Mouse (Mus musculus) midbrain, embryonic 14.5 days (tissue): ENCODE results near the gene Hpn. TPM values are rescaled to one million over a fixed set of nuclear protein-coding genes. Genes with fewer than 3 reads are reported as not detected.

Source experiments
- ATAC-seq: fragments of 200-750 bp; cut with Nextera tagmentation; 2 replicates; pipeline ENCODE4 v1.8.0; 2017; ENCODE audit warnings: moderate number of reproducible peaks, moderate library complexity; ENCODE audit not compliant: low FRiP score, low TSS enrichment
- DNase-seq: peaks from one replicate; pipeline ENCODE4 v3.0.0-alpha.2; 2015
- H3K27ac ChIP-seq: fragments of 300-500 bp; sonication (generic); replicated peaks from 2 replicates; pipeline ENCODE4 v1.5.1; 2014; ENCODE audit warnings: mild to moderate bottlenecking, low read depth, low read length, moderate library complexity
- H3K27me3 ChIP-seq: fragments of 300-500 bp; sonication (generic); 2 replicates; pipeline ENCODE4 v1.6.1; 2014; ENCODE audit warnings: low read length, control low read depth, mixed read lengths; ENCODE audit not compliant: control insufficient read depth, insufficient read depth
- H3K36me3 ChIP-seq: fragments of 300-500 bp; sonication (generic); 2 replicates; pipeline ENCODE4 v1.6.1; 2014; ENCODE audit warnings: low read length, control low read depth; ENCODE audit not compliant: control insufficient read depth, insufficient read depth
- H3K4me1 ChIP-seq: fragments of 300-500 bp; sonication (generic); 2 replicates; pipeline ENCODE4 v1.6.1; 2014; ENCODE audit warnings: mild to moderate bottlenecking, antibody characterized with exemption, low read length, control low read depth; ENCODE audit not compliant: control insufficient read depth, insufficient read depth
- H3K4me2 ChIP-seq: fragments of 300-500 bp; sonication (generic); 2 replicates; pipeline ENCODE4 v1.6.1; 2014; ENCODE audit warnings: mild to moderate bottlenecking, low read length, moderate library complexity
- H3K4me3 ChIP-seq: fragments of 300-500 bp; sonication (generic); replicated peaks from 2 replicates; pipeline ENCODE4 v1.5.1; 2014; ENCODE audit warnings: low read depth, low read length
- H3K9ac ChIP-seq: fragments of 300-500 bp; sonication (generic); replicated peaks from 2 replicates; pipeline ENCODE4 v1.6.1; 2014; ENCODE audit warnings: mild to moderate bottlenecking, low read length, moderate library complexity
- H3K9me3 ChIP-seq: fragments of 300-500 bp; sonication (generic); 2 replicates; pipeline ENCODE4 v1.6.1; 2016; ENCODE audit warnings: low read length, control low read depth, mixed read lengths; ENCODE audit not compliant: control insufficient read depth
- WGBS: fragments of 180-500 bp; shearing (Covaris S2); extraction: QIAGEN DNeasy Blood & Tissue Kit; methylation state at CpG from one replicate; pipeline ENCODE4 v1.1.7; 2014; 5-methylcytosine and 5-hydroxymethylcytosine counted together
- polyA plus RNA-seq: library from polyadenylated mRNA; unstranded; fragments of >200 nt; fragmentation: Nextera tagmentation; extraction: Ambion mirVana; gene quantifications from 2 replicates; pipeline ENCODE4 v1.2.1, GENCODE M21; 2014

Hpn gene
- polyA plus RNA-seq, 1 experiment from 2014 or later = 0.26 TPM

DNA sequence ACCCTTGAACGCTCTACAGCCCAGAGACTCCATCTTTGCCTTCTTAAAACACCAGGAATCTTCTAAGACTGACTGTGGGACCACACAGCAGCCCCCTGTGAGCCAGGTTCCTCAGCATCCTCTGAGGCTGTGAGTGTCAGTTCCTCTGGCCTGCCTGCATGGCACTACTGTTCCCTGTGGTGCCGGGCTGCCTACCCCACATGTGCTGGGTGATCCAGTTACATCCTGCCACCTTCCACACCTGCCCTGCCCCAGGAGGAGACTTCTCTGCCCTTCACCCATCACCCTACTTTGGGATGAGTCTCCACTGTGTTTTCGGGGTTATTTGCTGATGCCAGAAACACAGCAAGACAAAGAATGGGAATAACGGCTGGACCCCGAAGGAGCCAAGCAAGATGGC lies 4.5 kb upstream of the Hpn start:
- no peaks in the 10 kb centered on the region for H3K36me3 ChIP-seq
- H3K9me3 ChIP-seq = no peaks in the 10 kb centered on the region
- H3K4me3 ChIP-seq = no peak overlapping the region
- WGBS = 89% methylated on average over 5 of the region's 5 CpGs
- no peak overlapping the region for H3K4me2 ChIP-seq
- H3K4me1 ChIP-seq = no peaks in the 10 kb centered on the region
- no peaks in the 10 kb centered on the region for H3K27me3 ChIP-seq
- no peak overlapping the region for H3K9ac ChIP-seq
- no peak overlapping the region for H3K27ac ChIP-seq
- ATAC-seq = no peak
- no peak for DNase-seq

DNA sequence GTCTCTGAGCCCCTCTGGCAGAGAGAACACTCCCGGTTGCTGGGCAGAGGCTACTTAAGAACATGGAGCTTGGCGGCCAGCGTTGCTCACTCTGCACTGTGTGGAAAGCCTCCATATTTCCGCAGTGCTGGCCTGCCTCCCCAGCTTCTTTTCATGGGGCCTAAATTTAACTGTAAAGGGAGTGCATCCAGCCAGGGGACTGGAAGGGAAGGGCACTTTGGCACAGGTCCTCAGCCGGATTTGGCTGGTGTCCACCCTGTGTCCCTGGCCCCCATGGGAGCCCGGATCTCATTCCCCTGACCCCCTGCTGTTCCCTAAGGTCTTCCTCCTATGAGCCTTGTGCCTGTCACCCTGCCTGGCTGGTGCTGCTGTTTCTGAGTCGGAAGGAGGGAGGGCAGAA lies 3.4 kb upstream of the Hpn start:
- Histone ChIP-seq H3K9ac (no peak overlapping the region), H3K4me1 (no peaks in the 10 kb centered on the region), H3K4me3 (no peak overlapping the region), H3K9me3 (no peaks in the 10 kb centered on the region), H3K36me3 (no peaks in the 10 kb centered on the region), H3K4me2 (no peak overlapping the region), H3K27me3 (no peaks in the 10 kb centered on the region), H3K27ac (no peak overlapping the region)
- WGBS = 70% methylated on average over 7 of the region's 7 CpGs
- no peak for DNase-seq
- no peak for ATAC-seq

GRCm38 (mm10) chr7:31117465-31117864 lies 2.4 kb upstream of the Hpn start:
- H3K9me3 ChIP-seq = no peaks in the 10 kb centered on the region
- no peaks in the 10 kb centered on the region for H3K36me3 ChIP-seq
- no peaks in the 10 kb centered on the region for H3K4me1 ChIP-seq
- no peak overlapping the region for H3K4me2 ChIP-seq
- WGBS = 89% methylated on average over 11 of the region's 11 CpGs
- H3K27ac ChIP-seq = no peak overlapping the region
- H3K27me3 ChIP-seq = no peaks in the 10 kb centered on the region
- H3K9ac ChIP-seq = no peak overlapping the region
- no peak overlapping the region for H3K4me3 ChIP-seq
- ATAC-seq = no peak
- DNase-seq = no peak

DNA sequence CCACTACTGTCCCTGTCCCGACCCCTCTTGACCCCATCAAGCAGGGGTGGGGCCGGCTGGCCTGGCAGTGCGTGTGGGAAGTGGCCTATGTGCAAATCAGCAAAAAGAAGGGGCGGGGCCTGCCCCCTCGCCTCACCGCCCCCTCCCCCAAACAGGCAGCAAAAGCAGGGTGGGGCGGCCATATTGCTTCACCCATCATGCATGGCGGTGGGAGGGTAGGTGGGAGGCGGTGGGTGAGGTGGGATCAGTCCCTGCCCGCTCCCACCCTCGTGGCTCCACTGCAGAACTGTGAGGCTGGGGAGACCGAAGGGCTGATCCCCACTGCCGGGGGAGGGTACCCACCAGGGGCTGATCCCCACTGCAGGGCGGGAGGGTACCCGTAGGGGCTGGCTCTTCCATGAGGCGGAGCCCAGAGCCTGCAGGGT lies 1.6 kb upstream of the Hpn start:
- no peaks in the 10 kb centered on the region for H3K4me1 ChIP-seq
- no peak overlapping the region for H3K27ac ChIP-seq
- H3K9me3 ChIP-seq = no peaks in the 10 kb centered on the region
- no peaks in the 10 kb centered on the region for H3K36me3 ChIP-seq
- ATAC-seq (0 out of 2 replicates have a peak, but pooled peaks have one; percentile 7), DNase-seq (no peak)
- no peak overlapping the region for H3K4me3 ChIP-seq
- H3K9ac ChIP-seq = no peak overlapping the region
- no peak overlapping the region for H3K4me2 ChIP-seq
- WGBS = 51% methylated on average over 16 of the region's 16 CpGs
- no peaks in the 10 kb centered on the region for H3K27me3 ChIP-seq

DNA sequence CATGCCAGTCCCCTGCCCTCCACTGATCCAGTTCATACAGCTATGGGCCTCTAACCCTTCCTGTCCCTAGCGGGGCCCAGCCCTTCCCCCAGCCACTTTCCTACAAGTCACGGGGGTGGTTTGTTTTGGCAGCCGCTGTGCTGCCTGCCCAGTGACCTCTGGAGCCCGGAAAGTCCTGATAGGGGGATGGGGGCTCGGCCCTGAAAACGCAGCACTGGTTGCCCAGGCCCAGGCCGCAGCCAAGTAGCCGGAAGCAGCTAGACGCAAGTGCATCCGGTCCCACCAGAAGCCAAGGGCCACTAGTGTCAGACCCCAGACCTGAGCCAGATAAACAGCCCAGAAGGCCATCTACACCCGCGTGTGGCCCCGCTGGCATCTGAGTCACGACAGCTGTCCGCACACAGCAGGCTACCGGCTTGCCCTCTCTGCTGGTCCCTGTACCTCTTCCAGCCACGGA lies 525 bp upstream of the Hpn start:
- ATAC-seq (no peak), DNase-seq (no peak)
- Histone ChIP-seq H3K27ac (no peak overlapping the region), H3K4me1 (no peaks in the 10 kb centered on the region), H3K9me3 (no peaks in the 10 kb centered on the region), H3K4me3 (no peak overlapping the region), H3K36me3 (no peaks in the 10 kb centered on the region), H3K4me2 (no peak overlapping the region), H3K27me3 (no peaks in the 10 kb centered on the region), H3K9ac (no peak overlapping the region)
- 42% methylated on average over 17 of the region's 17 CpGs for WGBS

DNA sequence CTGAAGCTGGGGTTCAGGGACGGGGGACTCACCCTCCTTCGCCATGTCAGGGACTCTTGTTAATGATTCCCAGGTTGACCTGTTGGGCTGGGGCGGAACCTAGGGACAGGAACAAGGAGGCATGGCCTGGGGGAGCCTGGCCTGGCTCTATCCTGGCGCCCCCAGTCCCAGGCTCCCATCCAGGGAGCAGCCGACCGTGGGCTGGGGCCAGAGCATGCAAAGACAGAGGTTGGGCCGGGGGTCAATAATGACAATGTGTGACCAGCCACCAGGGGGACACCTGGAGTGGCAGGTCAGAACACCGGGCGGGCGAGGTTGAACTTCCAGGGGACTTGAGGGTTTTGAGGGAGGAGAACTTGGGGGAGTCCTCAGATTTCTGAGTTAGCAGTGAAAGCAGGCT lies 444 bp downstream of the Hpn start:
- Histone ChIP-seq H3K27ac (no peak overlapping the region), H3K36me3 (no peaks in the 10 kb centered on the region), H3K4me1 (no peaks in the 10 kb centered on the region), H3K4me3 (no peak overlapping the region), H3K9me3 (no peaks in the 10 kb centered on the region), H3K4me2 (no peak overlapping the region), H3K9ac (no peak overlapping the region), H3K27me3 (no peaks in the 10 kb centered on the region)
- WGBS = 48% methylated on average over 10 of the region's 10 CpGs
- ATAC-seq (no peak), DNase-seq (no peak)

GRCm38 (mm10) chr7:31113800-31114199 lies 1.3 kb downstream of the Hpn start:
- no peaks in the 10 kb centered on the region for H3K27me3 ChIP-seq
- H3K4me2 ChIP-seq = no peak overlapping the region
- H3K4me3 ChIP-seq = no peak overlapping the region
- no peak for ATAC-seq
- no peaks in the 10 kb centered on the region for H3K4me1 ChIP-seq
- DNase-seq = no peak
- no peaks in the 10 kb centered on the region for H3K36me3 ChIP-seq
- no peak overlapping the region for H3K9ac ChIP-seq
- no peak overlapping the region for H3K27ac ChIP-seq
- no peaks in the 10 kb centered on the region for H3K9me3 ChIP-seq
- 83% methylated on average over 6 of the region's 6 CpGs for WGBS

DNA sequence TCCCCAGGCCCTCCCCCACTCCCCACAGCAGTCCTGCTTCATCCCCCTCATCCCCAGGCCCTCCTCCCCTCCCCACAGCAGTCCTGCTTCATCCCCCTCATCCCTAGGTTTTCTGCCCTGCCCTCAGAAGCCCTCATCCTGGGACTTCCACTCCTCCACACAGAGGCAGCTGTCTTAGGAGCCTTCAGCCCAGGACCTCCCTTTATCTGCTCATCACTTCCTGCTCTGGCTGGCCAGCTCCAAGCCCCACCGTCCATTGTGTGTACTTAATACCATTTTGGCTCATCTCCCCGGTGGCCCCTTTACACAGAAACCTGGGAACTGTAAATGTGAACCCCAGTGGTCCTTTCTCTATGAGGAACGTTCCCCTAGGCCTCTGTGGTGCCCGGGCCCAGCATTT lies 3.1 kb downstream of the Hpn start:
- H3K4me3 ChIP-seq = no peak overlapping the region
- H3K27ac ChIP-seq = no peak overlapping the region
- H3K9me3 ChIP-seq = no peaks in the 10 kb centered on the region
- H3K4me2 ChIP-seq = no peak overlapping the region
- ATAC-seq = no peak
- no peaks in the 10 kb centered on the region for H3K4me1 ChIP-seq
- H3K9ac ChIP-seq = no peak overlapping the region
- H3K27me3 ChIP-seq = no peaks in the 10 kb centered on the region
- no peaks in the 10 kb centered on the region for H3K36me3 ChIP-seq
- 32% methylated on average over 4 of the region's 4 CpGs for WGBS
- no peak for DNase-seq

- Histone ChIP-seq H3K27ac (no peak overlapping the region), H3K9me3 (no peaks in the 10 kb centered on the region), H3K4me1 (no peaks in the 10 kb centered on the region), H3K9ac (no peak overlapping the region), H3K36me3 (no peaks in the 10 kb centered on the region), H3K27me3 (no peaks in the 10 kb centered on the region), H3K4me2 (no peak overlapping the region), H3K4me3 (no peak overlapping the region)
- ATAC-seq (no peak), DNase-seq (no peak)
- WGBS = 84% methylated on average over 15 of the region's 15 CpGs
Measured at GRCm38 (mm10) chr7:31110861-31111385, 4.2 kb downstream of the Hpn start.
